Mouse (Mus musculus) small intestine, adult 2 months (tissue): ENCODE data around the gene Siva1. TPM values are rescaled to one million over a fixed set of nuclear protein-coding genes. Genes with fewer than 3 reads are reported as not detected.
A peak's percentile ranks its signal among the peaks of the same experiment; 100 is the strongest.

Experiments used
- H3K27ac ChIP-seq: fragments of 200-500 bp; 2 replicates; pipeline ENCODE4 v1.5.1; 2012; ENCODE audit warnings: low read depth, low read length, control low read depth, inconsistent platforms; ENCODE audit not compliant: insufficient read depth
- H3K27me3 ChIP-seq: fragments of 200-500 bp; 2 replicates; pipeline ENCODE4 v1.6.1; 2012; ENCODE audit warnings: mild to moderate bottlenecking, moderate library complexity, low read length, inconsistent platforms; ENCODE audit not compliant: control insufficient read depth, insufficient read depth
- H3K36me3 ChIP-seq: fragments of 200-500 bp; 2 replicates; pipeline ENCODE4 v1.6.1; 2012; ENCODE audit warnings: mild to moderate bottlenecking, low read length, control low read depth, inconsistent platforms; ENCODE audit not compliant: control insufficient read depth, insufficient read depth
- H3K4me1 ChIP-seq: fragments of 200-500 bp; 2 replicates; pipeline ENCODE4 v1.6.1; 2012; ENCODE audit warnings: low read length, inconsistent platforms, mixed read lengths; ENCODE audit not compliant: control insufficient read depth, insufficient read depth, insufficient read length
- H3K4me3 ChIP-seq: fragments of 200-500 bp; 2 replicates; pipeline ENCODE4 v1.5.1; 2012; ENCODE audit warnings: low read depth, mild to moderate bottlenecking, control low read depth, inconsistent platforms, low read length, moderate library complexity
- CTCF ChIP-seq: fragments of 200-500 bp; IDR thresholded peaks from 2 replicates; pipeline ENCODE4 v1.5.1; 2012; ENCODE audit warnings: low read depth, mild to moderate bottlenecking, control low read depth, inconsistent platforms, low read length, moderate library complexity, mixed read lengths; ENCODE audit not compliant: insufficient replicate concordance, insufficient read length; ENCODE audit errors: extremely low read depth
- POLR2A ChIP-seq: fragments of 200-500 bp; IDR thresholded peaks from 2 replicates; pipeline ENCODE4 v1.6.1; 2012; ENCODE audit warnings: low read depth, mild to moderate bottlenecking, control low read depth, inconsistent platforms, low read length, moderate library complexity
- WGBS: fragments of 180-500 bp; shearing (Covaris S2); methylation state at CpG from one replicate; pipeline ENCODE4 v1.1.7; 2018; 5-methylcytosine and 5-hydroxymethylcytosine counted together
- polyA plus RNA-seq: library from polyadenylated mRNA; depleted of rRNA; stranded (reverse); fragments of >200 nt; gene quantifications from 2 replicates; pipeline ENCODE4 v1.2.3, GENCODE M21; 2012

Gene Siva1
- polyA plus RNA-seq, 1 experiment, result 31.3 TPM

- Histone ChIP-seq H3K4me1 (peaks cover 19% of the 10 kb centered on the region), H3K36me3 (no peaks in the 10 kb centered on the region), H3K4me3 (no peak overlapping the region), H3K27me3 (peaks cover 12% of the 10 kb centered on the region; the same call in 1 of the 2 replicates), H3K27ac (peak overlapping the region; percentile 66)
- 77% methylated on average over 11 of the region's 11 CpGs for WGBS
- no peak for TF ChIP-seq CTCF
- TF ChIP-seq POLR2A, result no peak
Measured at GRCm38 (mm10) chr12:112617184-112617583, 27.3 kb upstream of the Siva1 start.

GRCm38 (mm10) chr12:112617898-112618380, 26.5 kb upstream of the Siva1 start:
- peaks cover 12% of the 10 kb centered on the region; the same call in 1 of the 2 replicates for H3K27me3 ChIP-seq
- no peak overlapping the region for H3K4me3 ChIP-seq
- no peaks in the 10 kb centered on the region for H3K36me3 ChIP-seq
- H3K4me1 ChIP-seq, result peaks cover 19% of the 10 kb centered on the region
- peak overlapping the region; percentile 36 for H3K27ac ChIP-seq
- TF ChIP-seq POLR2A (peak; percentile 27; the same call in 1 of the 2 replicates), CTCF (peak; percentile 62; the same call in 1 of the 2 replicates)
- 31% methylated on average over 8 of the region's 8 CpGs for WGBS

DNA sequence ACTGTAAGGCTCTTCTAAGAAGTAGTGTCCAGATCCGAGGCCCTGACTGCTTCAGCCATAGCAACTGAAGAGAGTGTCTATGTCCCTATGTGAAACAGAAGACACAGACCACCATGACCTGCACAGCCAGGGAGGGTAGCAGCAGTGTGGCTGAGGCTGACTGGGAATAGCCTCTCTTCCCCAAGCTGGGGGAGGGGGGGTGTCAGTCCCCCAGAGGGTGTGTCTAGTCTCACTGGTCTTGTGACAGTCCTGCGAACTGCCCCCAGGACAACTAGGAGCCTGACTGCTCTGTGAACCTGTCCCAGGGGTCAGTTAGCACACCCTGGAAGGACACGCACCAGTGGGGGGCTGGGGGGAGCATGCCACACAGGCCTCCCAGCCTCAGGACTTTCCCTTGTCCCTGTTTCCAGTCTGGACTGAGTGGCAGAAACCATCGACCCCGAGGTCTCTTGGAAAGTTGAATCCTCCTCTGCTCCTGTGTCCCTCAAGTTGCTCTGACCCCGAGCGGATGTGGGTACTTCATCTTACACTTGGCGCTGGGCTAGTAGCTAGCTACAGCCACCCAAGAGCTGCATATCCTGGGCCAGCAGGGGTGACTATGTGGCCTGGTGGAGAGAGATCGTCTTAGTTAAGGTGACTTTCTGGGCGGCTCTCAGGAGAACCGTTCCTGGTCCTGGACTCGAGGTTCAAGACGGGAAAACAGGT, 25.3 kb upstream of the Siva1 start:
- Histone ChIP-seq H3K36me3 (no peaks in the 10 kb centered on the region), H3K4me1 (peaks cover 11% of the 10 kb centered on the region), H3K27ac (peak overlapping the region; percentile 41), H3K27me3 (peaks cover 12% of the 10 kb centered on the region; the same call in 1 of the 2 replicates), H3K4me3 (peak overlapping the region; percentile 65)
- WGBS, result 40% methylated on average over 13 of the region's 13 CpGs
- TF ChIP-seq CTCF, result no peak
- no peak for TF ChIP-seq POLR2A

GRCm38 (mm10) chr12:112619686-112620353, 24.7 kb upstream of the Siva1 start, which contains the start of gene Adssl1:
TSS of gene Adssl1 (plus strand) at chr12:112620045.
- H3K27me3 ChIP-seq, result peaks cover 12% of the 10 kb centered on the region; the same call in 1 of the 2 replicates
- TF ChIP-seq POLR2A (peak; percentile 32; the same call in 1 of the 2 replicates), CTCF (no peak)
- H3K4me3 ChIP-seq, result peak within 1 kb of the TSS; percentile 65
- H3K27ac ChIP-seq, result peak within 1 kb of the TSS; percentile 41
- H3K36me3 ChIP-seq, result no peaks in the 10 kb centered on the region
- 2% methylated on average over 56 of the region's 56 CpGs for WGBS
- peaks cover 9% of the 10 kb centered on the region for H3K4me1 ChIP-seq

DNA sequence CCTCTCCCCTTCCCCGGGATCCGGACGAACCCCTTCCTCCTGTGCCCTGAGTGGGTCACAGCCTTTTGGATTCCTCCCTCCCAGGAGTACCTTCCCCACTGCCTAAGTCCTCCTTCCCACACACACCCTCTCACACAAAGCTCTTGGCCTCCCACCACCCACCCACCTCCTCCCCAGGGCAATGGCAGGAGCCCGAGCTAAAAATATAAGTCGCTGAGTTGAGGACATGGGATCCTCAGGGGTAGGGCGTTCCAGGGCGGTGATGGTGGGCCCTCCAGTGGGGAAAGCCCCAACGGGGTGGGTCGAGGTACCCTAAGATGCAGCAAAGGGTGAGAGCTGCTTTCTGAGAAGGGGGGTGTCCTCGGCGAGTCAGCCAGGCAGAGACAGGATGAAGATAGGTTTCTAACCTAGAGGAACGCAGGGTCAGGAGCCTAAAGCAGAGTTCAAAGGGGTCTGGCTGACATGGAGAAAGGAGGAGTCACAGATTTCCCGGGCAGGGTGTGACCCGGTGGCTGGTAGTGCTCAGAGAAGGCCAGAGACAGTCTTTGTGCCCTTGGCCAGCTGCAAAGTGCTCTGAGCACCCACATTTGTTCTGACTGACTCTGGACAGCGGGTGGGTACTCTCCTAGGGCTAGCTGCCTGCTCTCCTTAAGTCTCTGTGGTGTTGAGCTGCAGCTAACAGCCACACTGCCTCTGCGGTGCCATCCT, 24.0 kb upstream of the Siva1 start:
- peaks cover 9% of the 10 kb centered on the region for H3K4me1 ChIP-seq
- 23% methylated on average over 16 of the region's 16 CpGs for WGBS
- peak overlapping the region; percentile 65 for H3K4me3 ChIP-seq
- no peak overlapping the region for H3K27ac ChIP-seq
- TF ChIP-seq CTCF, result 0 out of 2 replicates have a peak, but pooled peaks have one; percentile 8
- no peak for TF ChIP-seq POLR2A
- H3K36me3 ChIP-seq, result no peaks in the 10 kb centered on the region
- H3K27me3 ChIP-seq, result peaks cover 12% of the 10 kb centered on the region; the same call in 1 of the 2 replicates

DNA sequence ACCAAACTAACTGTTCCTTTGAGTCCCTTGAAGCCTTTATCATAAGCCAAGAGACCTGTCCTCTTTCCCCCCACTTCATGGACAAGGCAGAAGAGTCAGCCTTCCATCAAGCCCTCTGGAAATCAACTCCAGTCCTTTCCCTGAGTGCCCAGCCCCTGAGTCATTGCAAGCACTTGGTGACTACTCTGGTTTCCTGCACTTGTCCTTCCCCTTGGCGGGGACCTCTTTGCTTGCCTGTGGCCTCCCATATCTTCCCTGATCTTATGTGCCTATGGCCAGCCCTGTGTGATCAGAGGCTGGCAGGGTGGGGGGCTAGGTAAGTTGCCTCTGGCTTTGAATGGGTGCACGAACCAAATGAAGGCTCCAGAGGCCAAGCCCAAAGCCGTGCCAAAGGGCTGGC, 22.6 kb upstream of the Siva1 start:
- 82% methylated on average over 3 of the region's 3 CpGs for WGBS
- Histone ChIP-seq H3K27ac (no peak overlapping the region), H3K4me3 (no peak overlapping the region), H3K27me3 (peaks cover 12% of the 10 kb centered on the region; the same call in 1 of the 2 replicates), H3K36me3 (no peaks in the 10 kb centered on the region), H3K4me1 (peaks cover 9% of the 10 kb centered on the region)
- TF ChIP-seq CTCF, result no peak
- TF ChIP-seq POLR2A, result no peak
